Mouse (Mus musculus) embryo, embryonic 10 days (tissue): ENCODE measurements around the gene Cd180.

Experiments used
- DNase-seq: peaks from one replicate; pipeline ENCODE4 v3.0.0-alpha.2; 2015; ENCODE audit warnings: low spot score

The Cd180 gene

GRCm38 (mm10) chr13:102744481-102745269, 51.3 kb downstream of the Cd180 start:
- DNase-seq = peak; percentile 60

GRCm38 (mm10) chr13:102745270-102745600, 51.9 kb downstream of the Cd180 start:
- DNase-seq = no peak

GRCm38 (mm10) chr13:102745626-102746342, 52.4 kb downstream of the Cd180 start:
- no peak for DNase-seq

GRCm38 (mm10) chr13:102746803-102747561, 53.6 kb downstream of the Cd180 start:
- DNase-seq = no peak

- no peak for DNase-seq
Observed at GRCm38 (mm10) chr13:102749194-102749593, 55.8 kb downstream of the Cd180 start.

GRCm38 (mm10) chr13:102749891-102750290, 56.5 kb downstream of the Cd180 start:
- DNase-seq = no peak

- DNase-seq = no peak
Observed at GRCm38 (mm10) chr13:102753714-102754556, 60.6 kb downstream of the Cd180 start.

- no peak for DNase-seq
Observed at GRCm38 (mm10) chr13:102755124-102755523, 61.8 kb downstream of the Cd180 start.

GRCm38 (mm10) chr13:102756071-102756470, 62.7 kb downstream of the Cd180 start:
- no peak for DNase-seq

GRCm38 (mm10) chr13:102758021-102758420, 64.7 kb downstream of the Cd180 start:
- DNase-seq = no peak

GRCm38 (mm10) chr13:102761410-102761809, 68.1 kb downstream of the Cd180 start:
- no peak for DNase-seq

GRCm38 (mm10) chr13:102762203-102762602, 68.8 kb downstream of the Cd180 start:
- DNase-seq = no peak

GRCm38 (mm10) chr13:102764218-102764617, 70.9 kb downstream of the Cd180 start:
- DNase-seq = no peak

GRCm38 (mm10) chr13:102765216-102765615, 71.9 kb downstream of the Cd180 start:
- DNase-seq = no peak

- DNase-seq = no peak
Observed at GRCm38 (mm10) chr13:102767110-102767509, 73.8 kb downstream of the Cd180 start.

GRCm38 (mm10) chr13:102768512-102768911, 75.2 kb downstream of the Cd180 start:
- DNase-seq = no peak

GRCm38 (mm10) chr13:102770194-102770593, 76.8 kb downstream of the Cd180 start:
- peak; percentile 20 for DNase-seq

GRCm38 (mm10) chr13:102773169-102773568, 79.8 kb downstream of the Cd180 start:
- DNase-seq = no peak

- peak; percentile 34 for DNase-seq
Observed at GRCm38 (mm10) chr13:102774786-102775201, 81.4 kb downstream of the Cd180 start.

- no peak for DNase-seq
Observed at GRCm38 (mm10) chr13:102775506-102775905, 82.1 kb downstream of the Cd180 start.

GRCm38 (mm10) chr13:102778859-102779258, 85.5 kb downstream of the Cd180 start:
- DNase-seq = no peak

- DNase-seq = no peak
Observed at GRCm38 (mm10) chr13:102779275-102779674, 85.9 kb downstream of the Cd180 start.
